Mouse (Mus musculus) splenic B cell, adult 2 months (primary cell): ENCODE results near the gene Apbb1ip.

ENCODE experiments used
- DNase-seq: peaks from one replicate; pipeline ENCODE4 v3.0.0-alpha.2; 2011; ENCODE audit warnings: low read depth, low spot score
- H3K27me3 ChIP-seq: 2 replicates; pipeline ENCODE4 v1.6.1; 2012; ENCODE audit warnings: mild to moderate bottlenecking, low read length, moderate library complexity, mixed read lengths; ENCODE audit not compliant: control insufficient read depth, poor library complexity, insufficient read depth, severe bottlenecking
- H3K36me3 ChIP-seq: 2 replicates; pipeline ENCODE4 v1.6.1; 2012; ENCODE audit warnings: mild to moderate bottlenecking, low read length, moderate library complexity, mixed read lengths; ENCODE audit not compliant: control insufficient read depth, poor library complexity, insufficient read depth, severe bottlenecking

Apbb1ip gene

GRCm38 (mm10) chr2:22784771-22785170 is 10.9 kb downstream of the Apbb1ip start:
- Histone ChIP-seq H3K27me3 (no peaks in the 10 kb centered on the region), H3K36me3 (no peaks in the 10 kb centered on the region)
- peak; percentile 36 for DNase-seq

GRCm38 (mm10) chr2:22788658-22789057 is 14.8 kb downstream of the Apbb1ip start:
- H3K36me3 ChIP-seq: no peaks in the 10 kb centered on the region
- no peaks in the 10 kb centered on the region for H3K27me3 ChIP-seq
- DNase-seq: no peak

GRCm38 (mm10) chr2:22789576-22789975 is 15.7 kb downstream of the Apbb1ip start:
- Histone ChIP-seq H3K36me3 (no peaks in the 10 kb centered on the region), H3K27me3 (no peaks in the 10 kb centered on the region)
- no peak for DNase-seq

- Histone ChIP-seq H3K27me3 (no peaks in the 10 kb centered on the region), H3K36me3 (no peaks in the 10 kb centered on the region)
- peak; percentile 40 for DNase-seq
Measured at GRCm38 (mm10) chr2:22790435-22790834, 16.5 kb downstream of the Apbb1ip start.

- H3K27me3 ChIP-seq: no peaks in the 10 kb centered on the region
- no peak for DNase-seq
- H3K36me3 ChIP-seq: no peaks in the 10 kb centered on the region
Measured at GRCm38 (mm10) chr2:22795087-22795486, 21.2 kb downstream of the Apbb1ip start.

GRCm38 (mm10) chr2:22796487-22796886 is 22.6 kb downstream of the Apbb1ip start:
- no peak for DNase-seq
- H3K36me3 ChIP-seq: no peaks in the 10 kb centered on the region
- no peaks in the 10 kb centered on the region for H3K27me3 ChIP-seq

GRCm38 (mm10) chr2:22799430-22800041 is 25.6 kb downstream of the Apbb1ip start:
- peak; percentile 73 for DNase-seq
- Histone ChIP-seq H3K36me3 (no peaks in the 10 kb centered on the region), H3K27me3 (no peaks in the 10 kb centered on the region)

- H3K27me3 ChIP-seq: no peaks in the 10 kb centered on the region
- DNase-seq: peak; percentile 44
- H3K36me3 ChIP-seq: no peaks in the 10 kb centered on the region
Measured at GRCm38 (mm10) chr2:22805589-22805988, 31.7 kb downstream of the Apbb1ip start.

- Histone ChIP-seq H3K36me3 (no peaks in the 10 kb centered on the region), H3K27me3 (no peaks in the 10 kb centered on the region)
- DNase-seq: no peak
Measured at GRCm38 (mm10) chr2:22806576-22806975, 32.7 kb downstream of the Apbb1ip start.

- H3K27me3 ChIP-seq: no peaks in the 10 kb centered on the region
- peak; percentile 81 for DNase-seq
- no peaks in the 10 kb centered on the region for H3K36me3 ChIP-seq
Measured at GRCm38 (mm10) chr2:22807312-22807711, 33.4 kb downstream of the Apbb1ip start.

- Histone ChIP-seq H3K27me3 (no peaks in the 10 kb centered on the region), H3K36me3 (no peaks in the 10 kb centered on the region; the same call in 1 of the 2 replicates)
- DNase-seq: peak; percentile 20
Measured at GRCm38 (mm10) chr2:22810851-22811250, 37.0 kb downstream of the Apbb1ip start.

- H3K36me3 ChIP-seq: no peaks in the 10 kb centered on the region; the same call in 1 of the 2 replicates
- DNase-seq: no peak
- H3K27me3 ChIP-seq: no peaks in the 10 kb centered on the region
Measured at GRCm38 (mm10) chr2:22811466-22811865, 37.6 kb downstream of the Apbb1ip start.

GRCm38 (mm10) chr2:22813921-22814320 is 40.0 kb downstream of the Apbb1ip start:
- Histone ChIP-seq H3K27me3 (no peaks in the 10 kb centered on the region), H3K36me3 (no peaks in the 10 kb centered on the region; the same call in 1 of the 2 replicates)
- no peak for DNase-seq

- H3K27me3 ChIP-seq: no peaks in the 10 kb centered on the region
- DNase-seq: no peak
Measured at GRCm38 (mm10) chr2:22815674-22816073, 41.8 kb downstream of the Apbb1ip start.

GRCm38 (mm10) chr2:22816231-22816630 is 42.3 kb downstream of the Apbb1ip start:
- Histone ChIP-seq H3K27me3 (no peaks in the 10 kb centered on the region), H3K36me3 (peaks cover 3% of the 10 kb centered on the region; the same call in 1 of the 2 replicates)
- peak; percentile 35 for DNase-seq

More at GRCm38 (mm10) chr2:22815674-22816073, 41.8 kb downstream of the Apbb1ip start:
- H3K36me3 ChIP-seq: no peaks in the 10 kb centered on the region; the same call in 1 of the 2 replicates

- Histone ChIP-seq H3K36me3 (peaks cover 16% of the 10 kb centered on the region), H3K27me3 (no peaks in the 10 kb centered on the region)
- no peak for DNase-seq
Measured at GRCm38 (mm10) chr2:22822293-22822692, 48.4 kb downstream of the Apbb1ip start.
